8 mouse cellular contexts compared by ENCODE assay signal in the genomic region with DNA sequence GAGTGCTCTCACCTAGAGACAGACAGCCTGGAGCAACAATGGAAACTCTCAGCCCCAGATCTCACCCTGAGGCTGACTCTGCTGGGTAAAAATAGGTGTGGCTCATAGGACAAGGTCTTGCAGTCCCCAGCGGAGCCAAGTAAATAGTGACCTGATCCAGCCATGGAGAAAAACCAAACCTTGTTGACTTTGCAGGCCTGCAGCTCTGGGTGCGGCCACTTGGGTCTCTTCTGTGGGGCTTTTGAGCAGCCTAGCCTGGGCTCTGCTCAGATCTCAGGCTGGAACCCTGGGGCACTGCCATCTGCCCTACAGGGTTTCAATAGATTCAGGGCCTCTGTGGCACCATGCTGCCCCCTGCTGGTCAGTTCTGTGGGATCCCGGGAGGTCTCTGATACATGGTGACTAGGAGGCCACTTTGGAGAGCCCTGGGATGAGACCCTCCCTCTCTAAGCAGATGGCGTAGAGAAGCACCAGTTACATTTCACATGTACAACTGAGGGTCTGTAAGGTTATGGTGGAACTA. TPM values are rescaled to one million over a fixed set of nuclear protein-coding genes. Genes with fewer than 3 reads are reported as not detected.
DNase-seq lines count a peak whose midpoint lies in the region; ATAC-seq and TF ChIP-seq lines count a peak whose summit lies in the region.

No protein-coding gene starts in this region.

- H3K4me2 ChIP-seq in intestine, embryonic 15.5 days (replicated peaks), result no peak overlapping the region

- no peaks in the 10 kb centered on the region for H3K36me3 ChIP-seq in intestine, embryonic 15.5 days
- H3K36me3 ChIP-seq in midbrain, embryonic 10.5 days, result no peaks in the 10 kb centered on the region
- no peaks in the 10 kb centered on the region for H3K36me3 ChIP-seq in small intestine, adult 2 months (ENCODE audit: control insufficient read depth, insufficient read depth, low read length)

- no peak overlapping the region for H3K27ac ChIP-seq in intestine, embryonic 15.5 days
- H3K27ac ChIP-seq in midbrain, embryonic 10.5 days (replicated peaks), result peak overlapping the region; percentile 38; the same call in 1 of the 2 replicates
- H3K27ac ChIP-seq in small intestine, adult 2 months (ENCODE audit: insufficient read depth, low read depth, low read length), result no peak overlapping the region

- no peak for TF ChIP-seq POLR2A in small intestine, adult 2 months (IDR thresholded peaks at IDR 0.05; ENCODE audit: low read depth, low read length)

- H3K9me3 ChIP-seq in intestine, embryonic 15.5 days, result no peaks in the 10 kb centered on the region
- H3K9me3 ChIP-seq in midbrain, embryonic 10.5 days (replicated peaks), result 0 out of 2 replicates have a peak, but pooled peaks cover 3% of the 10 kb centered on the region

- H3K4me3 ChIP-seq in intestine, embryonic 15.5 days (replicated peaks), result no peak overlapping the region
- no peak overlapping the region for H3K4me3 ChIP-seq in midbrain, embryonic 10.5 days
- H3K4me3 ChIP-seq in small intestine, adult 2 months (ENCODE audit: low read depth, low read length), result no peak overlapping the region

- DNase-seq in adrenal gland, adult 2 months, result peak; percentile 88
- DNase-seq in embryo, embryonic 11 days, result peak; percentile 82
- DNase-seq in gastrocnemius, postnatal 36 days, result peak; percentile 90 to 93
- DNase-seq in left cerebral cortex, postnatal 14 days (ENCODE audit: low spot score in 2 of 2), result peak; percentile 83 to 89
- peak; percentile 83 for DNase-seq in midbrain, embryonic 10.5 days (ENCODE audit: low spot score)

- peak; percentile 93 for TF ChIP-seq CTCF in small intestine, adult 2 months (IDR thresholded peaks at IDR 0.05; ENCODE audit: extremely low read depth, insufficient read length, insufficient replicate concordance, low read depth, low read length)

- WGBS in intestine, embryonic 15.5 days, result 34% methylated on average over 4 of the region's 4 CpGs
- WGBS in midbrain, embryonic 10.5 days, result 50% methylated on average over 4 of the region's 4 CpGs
- WGBS in small intestine, adult 2 months, result 19% methylated on average over 4 of the region's 4 CpGs

- H3K27me3 ChIP-seq in intestine, embryonic 15.5 days (replicated peaks), result no peaks in the 10 kb centered on the region
- no peaks in the 10 kb centered on the region for H3K27me3 ChIP-seq in midbrain, embryonic 10.5 days (ENCODE audit: low read depth, poor library complexity, severe bottlenecking)
- H3K27me3 ChIP-seq in small intestine, adult 2 months (ENCODE audit: control insufficient read depth, insufficient read depth, low read length), result no peaks in the 10 kb centered on the region; the same call in 1 of the 2 replicates

- H3K4me1 ChIP-seq in intestine, embryonic 15.5 days (replicated peaks), result no peaks in the 10 kb centered on the region
- 0 out of 2 replicates have a peak, but pooled peaks cover 6% of the 10 kb centered on the region for H3K4me1 ChIP-seq in midbrain, embryonic 10.5 days
- H3K4me1 ChIP-seq in small intestine, adult 2 months (ENCODE audit: control insufficient read depth, insufficient read depth, insufficient read length, low read length), result 0 out of 2 replicates have a peak, but pooled peaks cover 2% of the 10 kb centered on the region

- no peak overlapping the region for H3K9ac ChIP-seq in intestine, embryonic 15.5 days

- peak; percentile 90 for ATAC-seq in intestine, embryonic 15.5 days
- ATAC-seq in activated CD4-positive, CD25-positive, alpha-beta regulatory T cell, adult 4 months, result no peak

- intact Hi-C loops in gastrocnemius, postnatal 36 days (cut with DNase I), result loop anchor here (1.0 kb wide), 1 partner anchor 65 kb away; no protein-coding TSS in a partner anchor
- intact Hi-C loops in left cerebral cortex, postnatal 14 days (cut with DNase I), result loop anchor here (1.0 to 5.0 kb wide), 2 partner anchors 65 to 83 kb away; no protein-coding TSS in a partner anchor

RNA-seq across cellular contexts. Expression of a gene that starts 28.7 kb away (rescaled TPM):
- total RNA-seq in adrenal gland, adult 2 months (2021), result 100 to 1,000 TPM; 136 to 202 TPM
- polyA plus RNA-seq in adrenal gland, adult 2 months (2012; rRNA removed), result 83.4 and 111 TPM in 2 replicates
- total RNA-seq in gastrocnemius, postnatal 36 days (2021), result 1 to 10 TPM; 2.9 to 4.0 TPM
- polyA plus RNA-seq in intestine, embryonic 15.5 days (2015; fragmentation: Nextera tagmentation; extraction: Ambion mirVana), result 17.5 and 19.8 TPM in 2 replicates
- total RNA-seq in left cerebral cortex, postnatal 14 days (2021), result 10 to 100 TPM; 61.4 to 65.8 TPM
- polyA plus RNA-seq in midbrain, embryonic 10.5 days (2016; fragmentation: Nextera tagmentation; extraction: Ambion mirVana), result 2.7 and 3.7 TPM in 2 replicates
- 20.5 and 53.6 TPM in 2 replicates for polyA plus RNA-seq in small intestine, adult 2 months (2012; rRNA removed)
- polyA plus RNA-seq in activated CD4-positive, CD25-positive, alpha-beta regulatory T cell, adult 4 months (2017; shearing (Covaris generic)), result 1 to 10 TPM in 1 of 2 experiments, under 1 TPM in 1; 0.44 to 1.7 TPM

RNA-seq across cellular contexts. Expression of a gene that starts 52.6 kb away (rescaled TPM):
- 10 to 100 TPM; 32.6 to 43.7 TPM for total RNA-seq in adrenal gland, adult 2 months (2021)
- 73.8 and 79.8 TPM in 2 replicates for polyA plus RNA-seq in adrenal gland, adult 2 months (2012; rRNA removed)
- 10 to 100 TPM; 36.6 to 38.0 TPM for total RNA-seq in gastrocnemius, postnatal 36 days (2021)
- 6.3 and 8.2 TPM in 2 replicates for polyA plus RNA-seq in intestine, embryonic 15.5 days (2015; fragmentation: Nextera tagmentation; extraction: Ambion mirVana)
- 10 to 100 TPM; 18.9 to 27.7 TPM for total RNA-seq in left cerebral cortex, postnatal 14 days (2021)
- polyA plus RNA-seq in midbrain, embryonic 10.5 days (2016; fragmentation: Nextera tagmentation; extraction: Ambion mirVana), result 4.2 and 4.9 TPM in 2 replicates
- polyA plus RNA-seq in small intestine, adult 2 months (2012; rRNA removed), result 15.0 and 15.1 TPM in 2 replicates
- polyA plus RNA-seq in activated CD4-positive, CD25-positive, alpha-beta regulatory T cell, adult 4 months (2017; shearing (Covaris generic)), result not detected
